Mouse (Mus musculus): Measurements from ENCODE around the gene Gm20431. TPM values are rescaled to one million over a fixed set of nuclear protein-coding genes. Genes with fewer than 3 reads are reported as not detected.
A peak's percentile ranks its signal among the peaks of the same experiment; 100 is the strongest.

The Gm20431 gene
- polyA plus RNA-seq, 1 experiment from 2014 or later, result 6.2 TPM

- H3K36me3 ChIP-seq, result no peaks in the 10 kb centered on the region
- H3K27ac ChIP-seq, result 0 out of 2 replicates have a peak overlapping the region, but pooled peaks have one; percentile 2
- peaks cover 59% of the 10 kb centered on the region for H3K4me1 ChIP-seq
- no peaks in the 10 kb centered on the region for H3K27me3 ChIP-seq
- ATAC-seq (ENCODE audit: low FRiP score, low read depth), result no peak
- no peak overlapping the region for H3K4me2 ChIP-seq (replicated peaks)
- WGBS, result 17% methylated on average over 8 of the region's 8 CpGs
- no peaks in the 10 kb centered on the region for H3K9me3 ChIP-seq
- 0 out of 2 replicates have a peak overlapping the region, but pooled peaks have one; percentile 5 for H3K9ac ChIP-seq
- no peak overlapping the region for H3K4me3 ChIP-seq
Observed at GRCm38 (mm10) chr2:167586041-167586440, 75.3 kb downstream of the Gm20431 start.

GRCm38 (mm10) chr2:167585273-167585672 lies 76.0 kb downstream of the Gm20431 start:
- Histone ChIP-seq H3K4me2 (replicated peaks) (no peak overlapping the region), H3K4me1 (peaks cover 54% of the 10 kb centered on the region), H3K27me3 (no peaks in the 10 kb centered on the region), H3K27ac (0 out of 2 replicates have a peak overlapping the region, but pooled peaks have one; percentile 33), H3K4me3 (no peak overlapping the region), H3K9ac (no peak overlapping the region), H3K36me3 (no peaks in the 10 kb centered on the region), H3K9me3 (no peaks in the 10 kb centered on the region)
- WGBS, result 74% methylated on average over 2 of the region's 2 CpGs
- ATAC-seq (ENCODE audit: low FRiP score, low read depth), result no peak

GRCm38 (mm10) chr2:167583161-167583952 lies 77.9 kb downstream of the Gm20431 start:
- no peak overlapping the region for H3K4me3 ChIP-seq

GRCm38 (mm10) chr2:167578521-167578920 lies 82.8 kb downstream of the Gm20431 start:
- Histone ChIP-seq H3K27me3 (no peaks in the 10 kb centered on the region), H3K4me3 (no peak overlapping the region), H3K9ac (no peak overlapping the region), H3K4me1 (peaks cover 23% of the 10 kb centered on the region), H3K36me3 (no peaks in the 10 kb centered on the region), H3K9me3 (no peaks in the 10 kb centered on the region), H3K27ac (no peak overlapping the region), H3K4me2 (replicated peaks) (no peak overlapping the region)
- 35% methylated on average over 5 of the region's 5 CpGs for WGBS
- no peak for ATAC-seq (ENCODE audit: low FRiP score, low read depth)

More at GRCm38 (mm10) chr2:167583161-167583952, 77.9 kb downstream of the Gm20431 start:
- H3K9ac ChIP-seq, result no peak overlapping the region
- 0 out of 2 replicates have a peak, but pooled peaks have one; percentile 22 for ATAC-seq (ENCODE audit: low FRiP score, low read depth)
- 10% methylated on average over 10 of the region's 10 CpGs for WGBS
- peaks cover 47% of the 10 kb centered on the region for H3K4me1 ChIP-seq
- no peaks in the 10 kb centered on the region for H3K27me3 ChIP-seq
- no peaks in the 10 kb centered on the region for H3K9me3 ChIP-seq
- H3K4me2 ChIP-seq (replicated peaks), result no peak overlapping the region
- H3K36me3 ChIP-seq, result no peaks in the 10 kb centered on the region
- peak overlapping the region; percentile 40 for H3K27ac ChIP-seq

- Histone ChIP-seq H3K27me3 (no peaks in the 10 kb centered on the region), H3K36me3 (no peaks in the 10 kb centered on the region), H3K27ac (no peak overlapping the region), H3K4me1 (peaks cover 11% of the 10 kb centered on the region), H3K4me2 (replicated peaks) (no peak overlapping the region), H3K9ac (no peak overlapping the region), H3K4me3 (no peak overlapping the region), H3K9me3 (no peaks in the 10 kb centered on the region)
- ATAC-seq (ENCODE audit: low FRiP score, low read depth), result no peak
- 62% methylated on average over 9 of the region's 9 CpGs for WGBS
Observed at GRCm38 (mm10) chr2:167577186-167577785, 84.0 kb downstream of the Gm20431 start.

- H3K4me1 ChIP-seq, result peaks cover 15% of the 10 kb centered on the region; the same call in 1 of the 2 replicates
- no peaks in the 10 kb centered on the region for H3K9me3 ChIP-seq
- ATAC-seq (ENCODE audit: low FRiP score, low read depth), result no peak
- no peak overlapping the region for H3K4me3 ChIP-seq
- 84% methylated on average over 8 of the region's 8 CpGs for WGBS
- no peaks in the 10 kb centered on the region for H3K36me3 ChIP-seq
- no peaks in the 10 kb centered on the region for H3K27me3 ChIP-seq
- H3K9ac ChIP-seq, result no peak overlapping the region
- no peak overlapping the region for H3K4me2 ChIP-seq (replicated peaks)
- no peak overlapping the region for H3K27ac ChIP-seq
Observed at GRCm38 (mm10) chr2:167576121-167576620, 85.1 kb downstream of the Gm20431 start.

GRCm38 (mm10) chr2:167575581-167575980 lies 85.7 kb downstream of the Gm20431 start:
- Histone ChIP-seq H3K4me3 (no peak overlapping the region), H3K4me2 (replicated peaks) (no peak overlapping the region), H3K27me3 (no peaks in the 10 kb centered on the region), H3K9ac (no peak overlapping the region), H3K9me3 (no peaks in the 10 kb centered on the region), H3K27ac (no peak overlapping the region), H3K4me1 (peaks cover 19% of the 10 kb centered on the region), H3K36me3 (no peaks in the 10 kb centered on the region)
- WGBS, result 86% methylated on average over 7 of the region's 7 CpGs
- ATAC-seq (ENCODE audit: low FRiP score, low read depth), result no peak

GRCm38 (mm10) chr2:167574814-167575213 lies 86.5 kb downstream of the Gm20431 start:
- no peak overlapping the region for H3K27ac ChIP-seq

GRCm38 (mm10) chr2:167571442-167572220 lies 89.7 kb downstream of the Gm20431 start:
- Histone ChIP-seq H3K9ac (no peak overlapping the region), H3K4me3 (no peak overlapping the region), H3K4me1 (peaks cover 30% of the 10 kb centered on the region), H3K9me3 (no peaks in the 10 kb centered on the region), H3K27me3 (no peaks in the 10 kb centered on the region), H3K4me2 (replicated peaks) (no peak overlapping the region), H3K36me3 (no peaks in the 10 kb centered on the region), H3K27ac (no peak overlapping the region)
- ATAC-seq (ENCODE audit: low FRiP score, low read depth), result no peak
- WGBS, result 77% methylated on average over 18 of the region's 18 CpGs

More at GRCm38 (mm10) chr2:167574814-167575213, 86.5 kb downstream of the Gm20431 start:
- 59% methylated on average over 9 of the region's 9 CpGs for WGBS
- Histone ChIP-seq H3K9me3 (no peaks in the 10 kb centered on the region), H3K27me3 (no peaks in the 10 kb centered on the region), H3K9ac (no peak overlapping the region), H3K4me2 (replicated peaks) (no peak overlapping the region), H3K36me3 (no peaks in the 10 kb centered on the region), H3K4me3 (no peak overlapping the region), H3K4me1 (peaks cover 26% of the 10 kb centered on the region)
- ATAC-seq (ENCODE audit: low FRiP score, low read depth), result no peak

GRCm38 (mm10) chr2:167570815-167571214 lies 90.5 kb downstream of the Gm20431 start:
- H3K4me2 ChIP-seq (replicated peaks), result no peak overlapping the region
- no peaks in the 10 kb centered on the region for H3K36me3 ChIP-seq
- ATAC-seq (ENCODE audit: low FRiP score, low read depth), result no peak
- no peak overlapping the region for H3K9ac ChIP-seq
- no peak overlapping the region for H3K4me3 ChIP-seq
- peaks cover 35% of the 10 kb centered on the region for H3K4me1 ChIP-seq
- H3K27me3 ChIP-seq, result no peaks in the 10 kb centered on the region
- H3K27ac ChIP-seq, result peak overlapping the region; percentile 40; the same call in 1 of the 2 replicates
- 87% methylated on average over 6 of the region's 6 CpGs for WGBS
- H3K9me3 ChIP-seq, result no peaks in the 10 kb centered on the region

GRCm38 (mm10) chr2:167569934-167570651 lies 91.2 kb downstream of the Gm20431 start:
- WGBS, result 55% methylated on average over 13 of the region's 13 CpGs
- Histone ChIP-seq H3K27ac (peak overlapping the region; percentile 40), H3K36me3 (no peaks in the 10 kb centered on the region), H3K4me2 (replicated peaks) (no peak overlapping the region), H3K4me3 (no peak overlapping the region), H3K4me1 (peaks cover 42% of the 10 kb centered on the region), H3K9me3 (no peaks in the 10 kb centered on the region), H3K27me3 (no peaks in the 10 kb centered on the region), H3K9ac (no peak overlapping the region)
- ATAC-seq (ENCODE audit: low FRiP score, low read depth), result no peak

Data from limb, embryonic 13.5 days (tissue).